Mouse (Mus musculus): Measurements from ENCODE around the gene Ptrh1. TPM values are rescaled to one million over a fixed set of nuclear protein-coding genes. Genes with fewer than 3 reads are reported as not detected.

The Ptrh1 gene
- polyA plus RNA-seq, 1 experiment from 2014 or later = 7.6 TPM

DNA sequence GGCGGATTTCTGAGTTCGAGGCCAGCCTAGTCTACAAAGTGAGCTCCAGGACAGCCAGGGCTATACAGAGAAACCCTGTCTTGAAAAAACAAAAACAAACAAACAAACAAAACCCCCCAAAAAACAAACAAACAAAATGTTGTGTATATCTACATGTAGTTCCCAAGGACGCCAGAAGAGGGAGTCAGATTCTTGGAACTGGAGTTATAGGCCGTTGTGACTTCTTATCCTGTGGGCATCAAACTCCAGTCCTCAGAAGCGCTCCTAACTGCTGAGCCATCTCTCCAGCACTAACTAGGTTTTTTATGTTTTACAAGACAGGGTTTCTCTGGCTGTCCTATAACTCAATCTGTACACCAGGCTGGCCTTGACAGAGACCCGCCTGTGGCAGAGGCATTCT, 11.6 kb downstream of the Ptrh1 start:
- H3K27me3 ChIP-seq (ENCODE audit: control insufficient read depth, insufficient read depth, low read length) = no peaks in the 10 kb centered on the region
- ATAC-seq (ENCODE audit: low FRiP score, low TSS enrichment) = no peak
- H3K27ac ChIP-seq (replicated peaks) = no peak overlapping the region
- no peak overlapping the region for H3K4me3 ChIP-seq (ENCODE audit: low read depth, low read length)
- H3K9me3 ChIP-seq (ENCODE audit: control insufficient read depth, low read length) = no peaks in the 10 kb centered on the region
- H3K36me3 ChIP-seq (ENCODE audit: control insufficient read depth, insufficient read depth, low read length) = no peaks in the 10 kb centered on the region
- H3K9ac ChIP-seq (ENCODE audit: low read length) = no peak overlapping the region
- no peak overlapping the region for H3K4me2 ChIP-seq (replicated peaks; ENCODE audit: low read depth)
- no peak for DNase-seq (ENCODE audit: low spot score)
- H3K4me1 ChIP-seq (replicated peaks; ENCODE audit: control insufficient read depth, insufficient read depth) = no peaks in the 10 kb centered on the region
- 63% methylated on average over 6 of the region's 6 CpGs for WGBS
- peak; percentile 65 for TF ChIP-seq CTCF (IDR thresholded peaks at IDR 0.05; ENCODE audit: low read depth)
- no peak for TF ChIP-seq EP300 (optimal IDR thresholded peaks at IDR 0.05)

DNA sequence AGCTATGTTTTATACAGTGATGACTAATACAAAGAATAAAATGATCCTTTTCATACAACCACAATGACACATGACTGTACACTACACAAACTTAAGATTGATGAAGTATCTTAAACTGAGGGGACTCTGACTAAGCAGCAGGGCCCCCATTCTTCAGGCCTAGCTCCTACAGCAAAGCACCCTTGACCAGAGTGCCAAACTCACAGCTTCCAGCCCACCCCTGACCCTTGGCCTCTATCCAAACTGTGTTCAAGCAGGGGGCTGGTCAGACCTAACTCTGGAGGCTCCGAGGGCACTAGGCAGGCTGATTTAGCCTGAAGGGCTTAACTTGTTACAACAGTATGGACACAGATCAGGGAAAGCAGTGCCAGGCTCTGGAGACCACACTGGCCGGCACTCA, 13.0 kb downstream of the Ptrh1 start:
- H3K36me3 ChIP-seq (ENCODE audit: control insufficient read depth, insufficient read depth, low read length) = no peaks in the 10 kb centered on the region

DNA sequence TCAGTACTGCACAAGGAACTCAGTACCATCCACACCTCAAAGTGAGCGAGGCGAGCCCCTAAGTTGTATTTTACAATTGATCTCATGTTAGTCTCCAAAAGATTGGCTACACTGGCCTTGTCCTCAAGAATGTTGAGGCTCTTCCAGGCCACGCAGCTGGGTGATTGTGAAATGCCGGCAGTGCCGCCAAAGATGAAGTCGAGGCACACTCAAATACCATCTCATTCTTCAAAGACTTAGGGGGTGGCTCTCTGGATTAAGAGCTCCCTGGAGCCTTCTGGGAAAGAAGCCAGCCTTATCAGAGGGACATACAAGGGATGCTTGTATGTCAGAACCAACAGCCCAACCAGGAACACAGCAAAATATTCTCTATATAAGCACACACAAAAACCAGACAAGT, 15.7 kb downstream of the Ptrh1 start:
- Histone ChIP-seq H3K36me3 (ENCODE audit: control insufficient read depth, insufficient read depth, low read length) (no peaks in the 10 kb centered on the region; the same call in 1 of the 2 replicates), H3K27ac (replicated peaks) (no peak overlapping the region), H3K4me2 (replicated peaks; ENCODE audit: low read depth) (no peak overlapping the region), H3K9ac (ENCODE audit: low read length) (no peak overlapping the region), H3K4me1 (replicated peaks; ENCODE audit: control insufficient read depth, insufficient read depth) (no peaks in the 10 kb centered on the region), H3K9me3 (ENCODE audit: control insufficient read depth, low read length) (no peaks in the 10 kb centered on the region), H3K4me3 (ENCODE audit: low read depth, low read length) (no peak overlapping the region), H3K27me3 (ENCODE audit: control insufficient read depth, insufficient read depth, low read length) (no peaks in the 10 kb centered on the region)
- 63% methylated on average over 6 of the region's 6 CpGs for WGBS
- TF ChIP-seq CTCF (IDR thresholded peaks at IDR 0.05; ENCODE audit: low read depth) (no peak), EP300 (optimal IDR thresholded peaks at IDR 0.05) (no peak)
- ATAC-seq (ENCODE audit: low FRiP score, low TSS enrichment) (no peak), DNase-seq (ENCODE audit: low spot score) (no peak)

More for the DNA sequence above, 13.0 kb downstream of the Ptrh1 start:
- no peak for TF ChIP-seq CTCF (IDR thresholded peaks at IDR 0.05; ENCODE audit: low read depth)
- no peak for TF ChIP-seq EP300 (optimal IDR thresholded peaks at IDR 0.05)
- H3K9me3 ChIP-seq (ENCODE audit: control insufficient read depth, low read length) = no peaks in the 10 kb centered on the region
- WGBS = 52% methylated on average over 2 of the region's 2 CpGs
- no peak overlapping the region for H3K4me2 ChIP-seq (replicated peaks; ENCODE audit: low read depth)
- H3K27me3 ChIP-seq (ENCODE audit: control insufficient read depth, insufficient read depth, low read length) = no peaks in the 10 kb centered on the region
- no peaks in the 10 kb centered on the region for H3K4me1 ChIP-seq (replicated peaks; ENCODE audit: control insufficient read depth, insufficient read depth)
- no peak for DNase-seq (ENCODE audit: low spot score)
- no peak overlapping the region for H3K9ac ChIP-seq (ENCODE audit: low read length)
- H3K4me3 ChIP-seq (ENCODE audit: low read depth, low read length) = no peak overlapping the region
- no peak for ATAC-seq (ENCODE audit: low FRiP score, low TSS enrichment)
- no peak overlapping the region for H3K27ac ChIP-seq (replicated peaks)

DNA sequence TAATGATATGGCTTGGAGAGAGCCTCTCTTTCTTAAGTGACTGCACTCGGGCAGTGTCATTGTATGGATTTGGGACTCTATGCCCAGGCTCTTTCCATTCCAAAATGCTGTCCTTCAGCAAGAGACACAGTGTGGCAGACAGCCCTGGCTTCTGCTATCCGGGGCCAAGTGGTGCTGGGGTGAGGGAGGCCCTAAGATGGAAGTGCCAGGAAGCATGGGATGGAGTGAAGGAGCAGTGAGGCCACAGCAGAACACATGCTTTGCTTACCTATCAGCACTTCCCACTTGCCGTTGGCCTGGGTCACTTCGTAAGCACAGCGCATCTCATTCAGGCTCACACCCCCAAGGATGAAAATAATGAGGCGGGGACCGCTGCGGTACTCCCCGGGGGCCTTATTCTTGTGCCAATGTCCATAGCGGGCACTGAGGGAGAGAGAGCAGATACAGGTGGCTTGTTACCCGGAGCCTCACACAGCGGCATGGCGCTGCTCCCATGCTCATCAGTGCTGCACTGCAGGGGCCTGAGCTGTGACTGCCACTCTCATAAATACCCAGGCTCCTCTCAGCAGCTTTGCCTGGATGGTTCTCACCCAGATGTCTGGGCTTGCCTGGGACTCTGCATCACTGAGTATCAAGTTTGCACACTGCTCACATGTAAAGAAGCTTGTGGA, 20.3 kb downstream of the Ptrh1 start:
- H3K4me1 ChIP-seq (replicated peaks; ENCODE audit: control insufficient read depth, insufficient read depth) = no peaks in the 10 kb centered on the region
- TF ChIP-seq CTCF (IDR thresholded peaks at IDR 0.05; ENCODE audit: low read depth) (no peak), EP300 (optimal IDR thresholded peaks at IDR 0.05) (no peak)
- H3K9ac ChIP-seq (ENCODE audit: low read length) = no peak overlapping the region

DNA sequence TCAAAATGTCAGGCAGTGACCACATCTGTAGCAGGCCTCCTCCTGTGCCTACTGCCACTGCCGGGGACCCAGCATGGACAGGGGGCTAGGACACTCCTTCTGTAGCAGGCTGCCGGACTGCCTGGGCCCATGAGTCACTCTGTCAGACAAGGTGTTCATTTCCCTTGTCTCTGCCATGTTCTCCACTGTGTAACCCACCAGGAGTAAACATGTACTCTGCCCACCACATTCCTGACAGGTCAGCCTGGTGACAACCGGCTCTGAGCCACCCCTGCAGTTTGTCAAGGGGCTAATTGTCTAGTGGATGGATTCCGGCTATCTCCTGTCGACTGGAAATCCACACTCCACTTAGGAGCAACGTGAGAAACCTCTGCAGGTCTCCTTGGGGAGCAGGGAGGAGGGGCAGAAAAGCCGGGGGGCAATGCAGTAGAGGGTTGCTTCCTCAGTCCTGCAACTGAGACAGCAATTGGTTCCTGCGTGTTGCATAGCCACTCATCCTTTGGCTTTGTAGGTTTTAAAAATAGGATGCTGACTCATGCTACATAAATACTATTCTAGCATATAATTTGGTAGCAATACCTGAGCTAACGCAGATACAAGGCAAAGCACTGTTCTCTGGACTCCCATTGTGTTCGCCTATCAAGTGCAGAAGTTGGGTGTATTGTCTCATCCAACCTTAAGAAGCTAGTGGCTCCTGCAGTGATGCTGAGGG, 22.8 kb downstream of the Ptrh1 start:
- ATAC-seq (ENCODE audit: low FRiP score, low TSS enrichment) = no peak
- H3K36me3 ChIP-seq (ENCODE audit: control insufficient read depth, insufficient read depth, low read length) = peaks cover 3% of the 10 kb centered on the region; the same call in 1 of the 2 replicates
- no peak for TF ChIP-seq EP300 (optimal IDR thresholded peaks at IDR 0.05)
- TF ChIP-seq CTCF (IDR thresholded peaks at IDR 0.05; ENCODE audit: low read depth) = no peak
- no peak for DNase-seq (ENCODE audit: low spot score)
- no peaks in the 10 kb centered on the region for H3K4me1 ChIP-seq (replicated peaks; ENCODE audit: control insufficient read depth, insufficient read depth)
- WGBS = 47% methylated on average over 10 of the region's 10 CpGs
- no peak overlapping the region for H3K4me3 ChIP-seq (ENCODE audit: low read depth, low read length)
- no peaks in the 10 kb centered on the region for H3K27me3 ChIP-seq (ENCODE audit: control insufficient read depth, insufficient read depth, low read length)
- H3K4me2 ChIP-seq (replicated peaks; ENCODE audit: low read depth) = no peak overlapping the region
- no peaks in the 10 kb centered on the region for H3K9me3 ChIP-seq (ENCODE audit: control insufficient read depth, low read length)
- H3K27ac ChIP-seq (replicated peaks) = no peak overlapping the region
- no peak overlapping the region for H3K9ac ChIP-seq (ENCODE audit: low read length)

More for the DNA sequence above, 20.3 kb downstream of the Ptrh1 start:
- H3K27me3 ChIP-seq (ENCODE audit: control insufficient read depth, insufficient read depth, low read length) = no peaks in the 10 kb centered on the region
- no peaks in the 10 kb centered on the region for H3K9me3 ChIP-seq (ENCODE audit: control insufficient read depth, low read length)
- whole genome bisulfite sequencing = 88% methylated on average over 13 of the region's 13 CpGs
- no peak overlapping the region for H3K4me2 ChIP-seq (replicated peaks; ENCODE audit: low read depth)
- H3K4me3 ChIP-seq (ENCODE audit: low read depth, low read length) = no peak overlapping the region
- no peak for DNase-seq (ENCODE audit: low spot score)
- ATAC-seq (ENCODE audit: low FRiP score, low TSS enrichment) = no peak
- H3K27ac ChIP-seq (replicated peaks) = no peak overlapping the region
- peaks cover 3% of the 10 kb centered on the region; the same call in 1 of the 2 replicates for H3K36me3 ChIP-seq (ENCODE audit: control insufficient read depth, insufficient read depth, low read length)
